Mouse (Mus musculus): Measurements from ENCODE around the gene Tmem59l.

Gene Tmem59l

GRCm38 (mm10) chr8:70460199-70460598 lies 27.0 kb downstream of the Tmem59l start:
- DNase-seq (ENCODE audit: low read depth): no peak

- DNase-seq (ENCODE audit: low read depth): no peak
Observed at GRCm38 (mm10) chr8:70459636-70460035, 27.5 kb downstream of the Tmem59l start.

- DNase-seq (ENCODE audit: low read depth): no peak
Observed at GRCm38 (mm10) chr8:70458462-70458861, 28.7 kb downstream of the Tmem59l start.

GRCm38 (mm10) chr8:70457882-70458281 lies 29.3 kb downstream of the Tmem59l start:
- no peak for DNase-seq (ENCODE audit: low read depth)

- DNase-seq (ENCODE audit: low read depth): no peak
Observed at GRCm38 (mm10) chr8:70456996-70457395, 30.2 kb downstream of the Tmem59l start.

- DNase-seq (ENCODE audit: low read depth): no peak
Observed at GRCm38 (mm10) chr8:70453852-70454251, 33.3 kb downstream of the Tmem59l start.

- DNase-seq (ENCODE audit: low read depth): no peak
Observed at GRCm38 (mm10) chr8:70452196-70452966, 34.8 kb downstream of the Tmem59l start.

GRCm38 (mm10) chr8:70447639-70448420 lies 39.3 kb downstream of the Tmem59l start:
- no peak for DNase-seq (ENCODE audit: low read depth)

- no peak for DNase-seq (ENCODE audit: low read depth)
Observed at GRCm38 (mm10) chr8:70445988-70446387, 41.2 kb downstream of the Tmem59l start.

GRCm38 (mm10) chr8:70443326-70443725 lies 43.8 kb downstream of the Tmem59l start:
- no peak for DNase-seq (ENCODE audit: low read depth)

- no peak for DNase-seq (ENCODE audit: low read depth)
Observed at GRCm38 (mm10) chr8:70441565-70441964, 45.6 kb downstream of the Tmem59l start.

GRCm38 (mm10) chr8:70440246-70440645 lies 46.9 kb downstream of the Tmem59l start:
- peak; percentile 48 for DNase-seq (ENCODE audit: low read depth)

- no peak for DNase-seq (ENCODE audit: low read depth)
Observed at GRCm38 (mm10) chr8:70439848-70440179, 47.3 kb downstream of the Tmem59l start.

- DNase-seq (ENCODE audit: low read depth): peak; percentile 99
Observed at GRCm38 (mm10) chr8:70439055-70439847, 47.9 kb downstream of the Tmem59l start, which contains the start of gene Crtc1. Gene Crtc1, minus strand, starts transcription at chr8:70439579.

GRCm38 (mm10) chr8:70438423-70438822 lies 48.7 kb downstream of the Tmem59l start:
- peak; percentile 23 for DNase-seq (ENCODE audit: low read depth)

- no peak for DNase-seq (ENCODE audit: low read depth)
Observed at GRCm38 (mm10) chr8:70435156-70435555, 52.0 kb downstream of the Tmem59l start.

Measured in naive thymus-derived CD4-positive, alpha-beta T cell, adult 2 months (primary cell).